Mouse (Mus musculus) heart, adult 9 months (tissue): ENCODE data around the gene Milr1.
"Not testable (repeated sequence)": the region's sequence is repeated elsewhere in the genome, so short reads cannot be mapped to it uniquely, and the experiment has no call there.

Experiments
- DNase-seq, 2 experiments: peaks; one replicate each; pipeline ENCODE4 v3.0.0; 2022; ENCODE audit warnings: low spot score in 2 of 2

The Milr1 gene

GRCm38 (mm10) chr11:106751039-106752018 lies at the start of gene Milr1:
Gene Milr1, plus strand, starts transcription at chr11:106751226.
- no peak for DNase-seq

GRCm38 (mm10) chr11:106701589-106701988 lies 49.4 kb upstream of the Milr1 start:
- no peak for DNase-seq

GRCm38 (mm10) chr11:106702584-106702983 lies 48.4 kb upstream of the Milr1 start:
- DNase-seq = no peak

- DNase-seq = no peak
These were observed 47.1 kb upstream of the Milr1 start for GRCm38 (mm10) chr11:106703931-106704330.

- DNase-seq = no peak
These were observed 46.5 kb upstream of the Milr1 start for GRCm38 (mm10) chr11:106704399-106705111.

GRCm38 (mm10) chr11:106706212-106706611 lies 44.8 kb upstream of the Milr1 start:
- no peak for DNase-seq

GRCm38 (mm10) chr11:106707085-106707484 lies 43.9 kb upstream of the Milr1 start:
- DNase-seq = no peak

- DNase-seq = no peak
These were observed 43.2 kb upstream of the Milr1 start for GRCm38 (mm10) chr11:106707866-106708265.

GRCm38 (mm10) chr11:106709227-106709985 lies 41.6 kb upstream of the Milr1 start:
- DNase-seq = peak in 1 of 2 experiments; percentile 67

- DNase-seq = peak; percentile 39 to 52
These were observed 40.2 kb upstream of the Milr1 start for GRCm38 (mm10) chr11:106710789-106711188.

- peak; percentile 59 to 73 for DNase-seq
These were observed 36.0 kb upstream of the Milr1 start for GRCm38 (mm10) chr11:106715066-106715465.

- no peak for DNase-seq
These were observed 34.5 kb upstream of the Milr1 start for GRCm38 (mm10) chr11:106716568-106716967.

GRCm38 (mm10) chr11:106720379-106720778 lies 30.6 kb upstream of the Milr1 start:
- no peak for DNase-seq

- DNase-seq = peak; percentile 63 to 67
These were observed 28.1 kb upstream of the Milr1 start for GRCm38 (mm10) chr11:106722831-106723361.

GRCm38 (mm10) chr11:106723611-106724125 lies 27.4 kb upstream of the Milr1 start:
- no peak for DNase-seq

- DNase-seq = no peak
These were observed 26.7 kb upstream of the Milr1 start for GRCm38 (mm10) chr11:106724176-106724915.

- not testable (repeated sequence) for DNase-seq
These were observed 26.1 kb upstream of the Milr1 start for GRCm38 (mm10) chr11:106724916-106725235.

GRCm38 (mm10) chr11:106727967-106728366 lies 23.1 kb upstream of the Milr1 start:
- no peak for DNase-seq

GRCm38 (mm10) chr11:106728402-106729366 lies 22.3 kb upstream of the Milr1 start:
- DNase-seq = peak; percentile 63 to 75

- DNase-seq = no peak
These were observed 21.4 kb upstream of the Milr1 start for GRCm38 (mm10) chr11:106729656-106730055.
